Mouse (Mus musculus) E14TG2a.4 (cell line): Measurements from ENCODE around the gene Trmt2b.

Experiments used
- CTCF ChIP-seq: conservative IDR thresholded peaks from 2 replicates; pipeline ENCODE4 v1.5.1; 2014; ENCODE audit warnings: low read length
- NANOG ChIP-seq: IDR thresholded peaks from 2 replicates; pipeline ENCODE4 v1.6.1; 2014; ENCODE audit warnings: borderline replicate concordance, low read length, mixed read lengths
- POU5F1 ChIP-seq: IDR thresholded peaks from 2 replicates; pipeline ENCODE4 v1.6.1; 2014; ENCODE audit warnings: low read length, borderline replicate concordance

- TF ChIP-seq CTCF (no peak), POU5F1 (no peak), NANOG (no peak)
These were observed 20.4 kb upstream of the Trmt2b start for GRCm38 (mm10) chrX:134297195-134297594.
